Mouse (Mus musculus) forebrain, embryonic 13.5 days (tissue): Measurements from ENCODE around the gene Arhgap24. TPM values are rescaled to one million over a fixed set of nuclear protein-coding genes. Genes with fewer than 3 reads are reported as not detected.
A peak's percentile ranks its signal among the peaks of the same experiment; 100 is the strongest.

Experiments
- ATAC-seq: fragments of 200-750 bp; cut with Nextera tagmentation; 2 replicates; pipeline ENCODE4 v1.8.0; 2017
- H3K27ac ChIP-seq: fragments of 300-500 bp; sonication (generic); 2 replicates; pipeline ENCODE4 v1.5.1; 2015; ENCODE audit warnings: inconsistent platforms, mild to moderate bottlenecking, moderate library complexity
- H3K27me3 ChIP-seq: fragments of 300-500 bp; sonication (generic); 2 replicates; pipeline ENCODE4 v1.6.1; 2015; ENCODE audit warnings: mild to moderate bottlenecking, inconsistent platforms
- H3K36me3 ChIP-seq: fragments of 300-500 bp; sonication (generic); 2 replicates; pipeline ENCODE4 v1.6.1; 2015; ENCODE audit warnings: mild to moderate bottlenecking, inconsistent platforms; ENCODE audit not compliant: poor library complexity, severe bottlenecking
- H3K4me1 ChIP-seq: fragments of 300-500 bp; sonication (generic); 2 replicates; pipeline ENCODE4 v1.6.1; 2015; ENCODE audit warnings: inconsistent platforms
- H3K4me2 ChIP-seq: fragments of 300-500 bp; sonication (generic); 2 replicates; pipeline ENCODE4 v1.6.1; 2015; ENCODE audit warnings: inconsistent platforms, mild to moderate bottlenecking, moderate library complexity
- H3K4me3 ChIP-seq: fragments of 300-500 bp; sonication (generic); 2 replicates; pipeline ENCODE4 v1.5.1; 2015; ENCODE audit warnings: mild to moderate bottlenecking, inconsistent platforms
- H3K9ac ChIP-seq: fragments of 300-500 bp; sonication (generic); 2 replicates; pipeline ENCODE4 v1.6.1; 2015; ENCODE audit warnings: mild to moderate bottlenecking, inconsistent platforms
- H3K9me3 ChIP-seq: fragments of 300-500 bp; sonication (generic); replicated peaks from 2 replicates; pipeline ENCODE4 v1.6.1; 2016; ENCODE audit warnings: inconsistent platforms
- WGBS: fragments of 180-500 bp; shearing (Covaris S2); methylation state at CpG from one replicate; pipeline ENCODE4 v1.1.7; 2015; 5-methylcytosine and 5-hydroxymethylcytosine counted together
- polyA plus RNA-seq: library from polyadenylated mRNA; unstranded; fragments of >200 nt; fragmentation: Nextera tagmentation; extraction: Ambion mirVana; gene quantifications from 2 replicates; pipeline ENCODE4 v1.2.1, GENCODE M21; 2015

Gene Arhgap24
- polyA plus RNA-seq, 1 experiment from 2014 or later = 2.0 TPM

GRCm38 (mm10) chr5:102729476-102729875 lies 248.3 kb downstream of the Arhgap24 start:
- no peaks in the 10 kb centered on the region for H3K27me3 ChIP-seq
- 0 out of 2 replicates have a peak, but pooled peaks cover 3% of the 10 kb centered on the region for H3K4me1 ChIP-seq
- H3K4me3 ChIP-seq = no peak overlapping the region
- no peak for ATAC-seq
- WGBS = 81% methylated on average over 3 of the region's 3 CpGs
- H3K4me2 ChIP-seq = no peak overlapping the region
- no peaks in the 10 kb centered on the region for H3K36me3 ChIP-seq
- no peak overlapping the region for H3K9ac ChIP-seq
- H3K9me3 ChIP-seq = no peaks in the 10 kb centered on the region
- no peak overlapping the region for H3K27ac ChIP-seq

GRCm38 (mm10) chr5:102736131-102736530 lies 254.9 kb downstream of the Arhgap24 start:
- no peaks in the 10 kb centered on the region for H3K27me3 ChIP-seq
- no peaks in the 10 kb centered on the region for H3K9me3 ChIP-seq
- no peak overlapping the region for H3K4me2 ChIP-seq
- ATAC-seq = no peak
- no peaks in the 10 kb centered on the region for H3K36me3 ChIP-seq
- H3K4me1 ChIP-seq = no peaks in the 10 kb centered on the region
- no peak overlapping the region for H3K27ac ChIP-seq
- H3K4me3 ChIP-seq = no peak overlapping the region
- WGBS = 94% methylated on average over 5 of the region's 5 CpGs
- no peak overlapping the region for H3K9ac ChIP-seq

- Histone ChIP-seq H3K9ac (no peak overlapping the region), H3K4me1 (no peaks in the 10 kb centered on the region), H3K4me2 (no peak overlapping the region), H3K27me3 (no peaks in the 10 kb centered on the region), H3K27ac (no peak overlapping the region), H3K9me3 (no peaks in the 10 kb centered on the region), H3K36me3 (no peaks in the 10 kb centered on the region), H3K4me3 (no peak overlapping the region)
- 71% methylated on average over 5 of the region's 5 CpGs for WGBS
- ATAC-seq = no peak
Measured at GRCm38 (mm10) chr5:102742554-102743255, 261.5 kb downstream of the Arhgap24 start.

- no peak for ATAC-seq
- H3K9ac ChIP-seq = no peak overlapping the region
- H3K4me3 ChIP-seq = no peak overlapping the region
- H3K4me2 ChIP-seq = no peak overlapping the region
- H3K4me1 ChIP-seq = no peaks in the 10 kb centered on the region
- H3K27me3 ChIP-seq = no peaks in the 10 kb centered on the region
- H3K36me3 ChIP-seq = no peaks in the 10 kb centered on the region
- 83% methylated on average over 3 of the region's 3 CpGs for WGBS
- no peaks in the 10 kb centered on the region for H3K9me3 ChIP-seq
- H3K27ac ChIP-seq = no peak overlapping the region
Measured at GRCm38 (mm10) chr5:102743436-102743835, 262.2 kb downstream of the Arhgap24 start.

GRCm38 (mm10) chr5:102744051-102744450 lies 262.9 kb downstream of the Arhgap24 start:
- no peaks in the 10 kb centered on the region for H3K36me3 ChIP-seq
- H3K4me2 ChIP-seq = no peak overlapping the region
- no peaks in the 10 kb centered on the region for H3K27me3 ChIP-seq
- H3K9ac ChIP-seq = no peak overlapping the region
- H3K27ac ChIP-seq = no peak overlapping the region
- H3K9me3 ChIP-seq = no peaks in the 10 kb centered on the region
- peaks cover 3% of the 10 kb centered on the region; the same call in 1 of the 2 replicates for H3K4me1 ChIP-seq
- no peak for ATAC-seq
- no peak overlapping the region for H3K4me3 ChIP-seq
- 84% methylated on average over 4 of the region's 4 CpGs for WGBS

GRCm38 (mm10) chr5:102748146-102748545 lies 267.0 kb downstream of the Arhgap24 start:
- H3K27me3 ChIP-seq = no peaks in the 10 kb centered on the region
- no peak overlapping the region for H3K9ac ChIP-seq
- peaks cover 7% of the 10 kb centered on the region; the same call in 1 of the 2 replicates for H3K4me1 ChIP-seq
- no peaks in the 10 kb centered on the region for H3K36me3 ChIP-seq
- ATAC-seq = 0 out of 2 replicates have a peak, but pooled peaks have one; percentile 27
- H3K9me3 ChIP-seq = no peaks in the 10 kb centered on the region
- H3K4me2 ChIP-seq = no peak overlapping the region
- no peak overlapping the region for H3K4me3 ChIP-seq
- 79% methylated on average over 9 of the region's 9 CpGs for WGBS
- H3K27ac ChIP-seq = no peak overlapping the region

- no peak; the same call in 1 of the 2 replicates for ATAC-seq
Measured at GRCm38 (mm10) chr5:102749020-102749419, 267.8 kb downstream of the Arhgap24 start.

GRCm38 (mm10) chr5:102750674-102751073 lies 269.5 kb downstream of the Arhgap24 start:
- peaks cover 7% of the 10 kb centered on the region; the same call in 1 of the 2 replicates for H3K4me1 ChIP-seq
- H3K9me3 ChIP-seq = no peaks in the 10 kb centered on the region
- no peak overlapping the region for H3K4me3 ChIP-seq
- no peaks in the 10 kb centered on the region for H3K27me3 ChIP-seq
- no peak overlapping the region for H3K9ac ChIP-seq
- H3K36me3 ChIP-seq = no peaks in the 10 kb centered on the region
- no peak overlapping the region for H3K4me2 ChIP-seq
- H3K27ac ChIP-seq = no peak overlapping the region
- ATAC-seq = no peak
- 79% methylated on average over 5 of the region's 5 CpGs for WGBS

More at GRCm38 (mm10) chr5:102749020-102749419, 267.8 kb downstream of the Arhgap24 start:
- Histone ChIP-seq H3K4me3 (no peak overlapping the region), H3K4me2 (no peak overlapping the region), H3K27ac (no peak overlapping the region), H3K27me3 (no peaks in the 10 kb centered on the region), H3K36me3 (no peaks in the 10 kb centered on the region), H3K9ac (no peak overlapping the region), H3K9me3 (no peaks in the 10 kb centered on the region), H3K4me1 (peaks cover 7% of the 10 kb centered on the region; the same call in 1 of the 2 replicates)
- 60% methylated on average over 8 of the region's 8 CpGs for WGBS

- no peak overlapping the region for H3K4me2 ChIP-seq
- peaks cover 7% of the 10 kb centered on the region; the same call in 1 of the 2 replicates for H3K4me1 ChIP-seq
- ATAC-seq = no peak
- 73% methylated on average over 5 of the region's 5 CpGs for WGBS
- H3K27ac ChIP-seq = no peak overlapping the region
- no peak overlapping the region for H3K9ac ChIP-seq
- no peaks in the 10 kb centered on the region for H3K36me3 ChIP-seq
- H3K9me3 ChIP-seq = no peaks in the 10 kb centered on the region
- H3K4me3 ChIP-seq = no peak overlapping the region
- H3K27me3 ChIP-seq = no peaks in the 10 kb centered on the region
Measured at GRCm38 (mm10) chr5:102751661-102752307, 270.6 kb downstream of the Arhgap24 start.

GRCm38 (mm10) chr5:102752308-102752663 lies 271.1 kb downstream of the Arhgap24 start:
- H3K4me2 ChIP-seq = no peak overlapping the region
- no peaks in the 10 kb centered on the region for H3K36me3 ChIP-seq
- H3K4me1 ChIP-seq = peaks cover 7% of the 10 kb centered on the region; the same call in 1 of the 2 replicates
- 57% methylated on average over 2 of the region's 2 CpGs for WGBS
- no peak overlapping the region for H3K27ac ChIP-seq
- H3K9me3 ChIP-seq = no peaks in the 10 kb centered on the region
- no peak overlapping the region for H3K9ac ChIP-seq
- ATAC-seq = no peak
- no peak overlapping the region for H3K4me3 ChIP-seq
- H3K27me3 ChIP-seq = no peaks in the 10 kb centered on the region

- Histone ChIP-seq H3K4me2 (no peak overlapping the region), H3K9ac (no peak overlapping the region), H3K9me3 (no peaks in the 10 kb centered on the region), H3K27ac (no peak overlapping the region), H3K4me1 (no peaks in the 10 kb centered on the region), H3K27me3 (no peaks in the 10 kb centered on the region), H3K4me3 (no peak overlapping the region), H3K36me3 (no peaks in the 10 kb centered on the region)
- no peak for ATAC-seq
- 92% methylated on average over 6 of the region's 6 CpGs for WGBS
Measured at GRCm38 (mm10) chr5:102757040-102757439, 275.8 kb downstream of the Arhgap24 start.

GRCm38 (mm10) chr5:102765694-102766093 lies 284.5 kb downstream of the Arhgap24 start:
- Histone ChIP-seq H3K4me1 (peaks cover 6% of the 10 kb centered on the region; the same call in 1 of the 2 replicates), H3K36me3 (no peaks in the 10 kb centered on the region), H3K4me3 (no peak overlapping the region), H3K27me3 (no peaks in the 10 kb centered on the region), H3K9me3 (no peaks in the 10 kb centered on the region), H3K4me2 (no peak overlapping the region), H3K9ac (no peak overlapping the region), H3K27ac (no peak overlapping the region)
- 83% methylated on average over 10 of the region's 10 CpGs for WGBS
- no peak for ATAC-seq
